Mouse (Mus musculus) midbrain, postnatal 0 days (tissue): ENCODE measurements around the gene Trappc2l. TPM values are rescaled to one million over a fixed set of nuclear protein-coding genes. Genes with fewer than 3 reads are reported as not detected.

Experiments
- ATAC-seq: fragments of 200-750 bp; cut with Nextera tagmentation; 2 replicates; pipeline ENCODE4 v1.8.0; 2017; ENCODE audit warnings: moderate number of reproducible peaks, mild to moderate bottlenecking, moderate TSS enrichment, moderate library complexity; ENCODE audit not compliant: low FRiP score
- DNase-seq: peaks from one replicate; pipeline ENCODE4 v3.0.0-alpha.2; 2015; ENCODE audit warnings: low spot score
- H3K27ac ChIP-seq: fragments of 300-500 bp; sonication (generic); 2 replicates; pipeline ENCODE4 v1.5.1; 2014; ENCODE audit warnings: low read depth, mild to moderate bottlenecking, low read length, mixed read lengths
- H3K27me3 ChIP-seq: fragments of 300-500 bp; sonication (generic); 2 replicates; pipeline ENCODE4 v1.6.1; 2014; ENCODE audit warnings: low read length, control low read depth, mixed read lengths; ENCODE audit not compliant: insufficient read depth
- H3K36me3 ChIP-seq: fragments of 300-500 bp; sonication (generic); 2 replicates; pipeline ENCODE4 v1.6.1; 2014; ENCODE audit warnings: low read length, control low read depth, mixed read lengths; ENCODE audit not compliant: insufficient read depth
- H3K4me1 ChIP-seq: fragments of 300-500 bp; sonication (generic); 2 replicates; pipeline ENCODE4 v1.6.1; 2014; ENCODE audit warnings: mild to moderate bottlenecking, control low read depth, antibody characterized with exemption, low read length, mixed read lengths; ENCODE audit not compliant: insufficient read depth
- H3K4me2 ChIP-seq: fragments of 300-500 bp; sonication (generic); 2 replicates; pipeline ENCODE4 v1.6.1; 2014; ENCODE audit warnings: low read depth, mild to moderate bottlenecking, low read length, mixed read lengths; ENCODE audit not compliant: poor library complexity, severe bottlenecking
- H3K4me3 ChIP-seq: fragments of 300-500 bp; sonication (generic); 2 replicates; pipeline ENCODE4 v1.5.1; 2014; ENCODE audit warnings: low read depth, mild to moderate bottlenecking, low read length, moderate library complexity
- H3K9ac ChIP-seq: fragments of 300-500 bp; sonication (generic); replicated peaks from 2 replicates; pipeline ENCODE4 v1.6.1; 2014; ENCODE audit warnings: mild to moderate bottlenecking, low read length, moderate library complexity, mixed read lengths; ENCODE audit not compliant: poor library complexity, severe bottlenecking
- H3K9me3 ChIP-seq: fragments of 300-500 bp; sonication (generic); 2 replicates; pipeline ENCODE4 v1.6.1; 2016; ENCODE audit warnings: low read length, control low read depth
- CTCF ChIP-seq: IDR thresholded peaks from 2 replicates; pipeline ENCODE4 v1.5.1; 2016; ENCODE audit warnings: antibody characterized with exemption, mild to moderate bottlenecking
- WGBS: fragments of 180-500 bp; shearing (Covaris S2); extraction: QIAGEN DNeasy Blood & Tissue Kit; methylation state at CpG from one replicate; pipeline ENCODE4 v1.1.7; 2014; 5-methylcytosine and 5-hydroxymethylcytosine counted together
- polyA plus RNA-seq: library from polyadenylated mRNA; unstranded; fragments of >200 nt; fragmentation: Nextera tagmentation; extraction: Ambion mirVana; gene quantifications from 2 replicates; pipeline ENCODE4 v1.2.1, GENCODE M21; 2015
- total RNA-seq: library from RNA; depleted of rRNA; stranded (reverse); fragments of >200 nt; gene quantifications from 2 replicates; pipeline ENCODE4 v1.2.3, GENCODE M21; 2014

The Trappc2l gene
- total and polyA plus RNA-seq, 2 experiments from 2014 or later = 14.1 to 138 TPM

DNA sequence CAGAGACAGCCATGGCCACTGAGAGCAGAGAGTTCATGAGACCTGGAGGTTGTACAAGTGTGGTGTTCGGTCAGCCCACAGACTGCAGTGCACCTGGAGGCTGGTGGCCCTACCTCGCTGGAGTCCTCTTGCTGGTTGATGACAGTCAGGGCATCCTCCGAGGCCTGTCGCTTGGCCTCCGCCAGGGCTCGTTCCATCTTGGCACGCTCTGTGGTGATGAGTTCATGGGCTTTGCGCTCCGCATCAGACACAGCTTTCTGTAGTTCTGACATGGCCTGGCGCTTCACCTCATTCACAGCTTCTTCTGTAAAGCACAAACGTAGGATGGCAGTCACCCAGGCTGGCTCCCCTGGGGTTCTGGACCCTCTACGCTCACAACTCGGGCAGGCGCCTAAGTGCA lies 21.8 kb downstream of the Trappc2l start:
- no peak overlapping the region for H3K9ac ChIP-seq
- no peaks in the 10 kb centered on the region for H3K4me1 ChIP-seq
- H3K4me2 ChIP-seq = no peak overlapping the region
- no peak for ATAC-seq
- H3K27ac ChIP-seq = no peak overlapping the region
- no peak for DNase-seq
- H3K4me3 ChIP-seq = no peak overlapping the region
- WGBS = 95% methylated on average over 14 of the region's 14 CpGs
- no peaks in the 10 kb centered on the region for H3K27me3 ChIP-seq
- no peak for TF ChIP-seq CTCF
- no peaks in the 10 kb centered on the region for H3K9me3 ChIP-seq
- H3K36me3 ChIP-seq = peaks cover 46% of the 10 kb centered on the region

DNA sequence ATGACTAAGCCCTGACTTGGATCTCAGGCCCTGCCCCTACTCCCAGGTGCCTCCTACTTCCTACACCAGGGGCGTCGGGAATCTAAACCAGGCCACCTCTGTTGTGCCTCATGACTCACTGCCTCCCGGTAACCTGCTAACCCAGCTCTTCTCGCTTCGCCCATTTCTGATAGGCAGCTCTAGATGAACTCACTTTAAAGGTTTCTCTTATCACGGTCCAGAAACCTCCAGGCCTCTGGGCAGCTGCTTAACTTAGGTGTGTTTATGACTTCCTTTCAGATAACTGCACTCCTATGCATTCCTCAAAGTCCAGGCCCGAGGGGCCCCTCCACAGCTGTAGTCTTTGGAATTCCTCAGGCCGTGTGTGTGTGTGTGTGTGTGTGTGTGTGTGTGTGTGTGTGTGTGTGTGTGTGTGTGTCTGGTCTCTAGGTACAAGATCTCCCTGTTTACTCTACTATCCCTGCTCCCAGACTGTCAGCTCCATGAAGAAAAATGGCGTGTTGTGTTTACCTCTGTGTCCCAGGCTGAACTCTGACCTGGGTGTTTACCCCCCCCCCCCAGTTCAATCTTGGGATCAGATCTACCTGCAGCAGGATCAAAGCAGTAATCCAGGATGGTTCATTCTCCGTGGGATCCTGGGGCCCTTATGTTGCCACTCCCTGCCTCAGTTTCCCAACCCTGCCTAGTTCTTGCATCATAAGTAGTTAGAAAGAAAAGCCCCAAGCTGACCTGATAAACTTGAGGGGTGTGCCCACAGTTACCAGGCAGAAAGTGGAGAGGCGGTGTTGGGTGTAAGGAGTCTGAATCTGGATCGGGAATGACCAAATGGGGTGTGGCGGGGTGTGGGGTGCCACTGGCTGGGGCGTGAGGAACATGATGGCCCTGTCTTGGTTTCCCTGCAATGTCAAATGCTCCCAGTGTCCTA lies 24.7 kb downstream of the Trappc2l start:
- no peak for DNase-seq
- Histone ChIP-seq H3K27me3 (no peaks in the 10 kb centered on the region), H3K27ac (no peak overlapping the region), H3K4me3 (no peak overlapping the region), H3K9me3 (no peaks in the 10 kb centered on the region), H3K4me1 (no peaks in the 10 kb centered on the region), H3K36me3 (peaks cover 51% of the 10 kb centered on the region), H3K9ac (no peak overlapping the region), H3K4me2 (no peak overlapping the region)
- no peak for ATAC-seq
- WGBS = 82% methylated on average over 14 of the region's 14 CpGs
- no peak for TF ChIP-seq CTCF

DNA sequence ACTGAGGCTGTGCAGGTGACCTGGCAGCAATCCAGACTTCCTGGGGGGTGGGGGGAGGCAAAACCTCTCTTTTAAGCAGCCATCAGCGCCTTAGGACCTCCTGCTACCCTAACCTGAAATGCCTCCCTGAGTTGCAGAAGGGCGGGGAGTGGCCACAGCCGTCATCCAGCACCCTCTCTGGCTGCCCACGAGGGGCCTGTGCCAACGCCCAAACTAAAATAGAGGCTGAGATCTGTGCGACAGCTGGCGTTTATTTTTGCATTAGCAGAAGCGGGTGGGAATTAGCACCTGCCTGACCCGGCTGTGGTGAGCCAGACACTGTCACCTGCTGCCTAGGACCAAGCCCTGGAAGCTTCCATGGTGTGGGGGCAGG lies 25.3 kb downstream of the Trappc2l start:
- Histone ChIP-seq H3K36me3 (peaks cover 55% of the 10 kb centered on the region), H3K4me3 (no peak overlapping the region), H3K27me3 (no peaks in the 10 kb centered on the region), H3K9ac (no peak overlapping the region), H3K4me2 (no peak overlapping the region), H3K4me1 (no peaks in the 10 kb centered on the region), H3K27ac (no peak overlapping the region), H3K9me3 (no peaks in the 10 kb centered on the region)
- DNase-seq (no peak), ATAC-seq (no peak)
- 74% methylated on average over 9 of the region's 9 CpGs for WGBS
- no peak for TF ChIP-seq CTCF

DNA sequence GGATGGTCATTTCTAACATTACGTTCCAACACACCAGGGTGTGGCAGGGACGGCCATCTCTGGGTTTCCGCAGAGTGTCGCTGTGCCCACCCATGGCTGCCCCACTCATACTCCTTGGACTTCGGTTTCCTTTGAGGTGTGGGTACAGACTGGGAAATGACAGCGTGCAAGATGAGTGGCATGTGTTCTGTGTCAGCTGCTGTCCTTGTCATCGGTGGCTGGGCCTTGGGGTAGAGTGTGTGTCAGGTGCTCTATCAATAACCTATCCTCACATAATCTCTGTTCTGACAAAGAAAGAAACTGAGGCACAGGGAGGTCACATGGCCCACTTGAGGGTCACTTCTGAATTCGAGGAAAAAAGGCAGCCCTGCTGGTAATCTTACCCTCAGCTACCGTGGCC lies 25.8 kb downstream of the Trappc2l start:
- Histone ChIP-seq H3K27me3 (no peaks in the 10 kb centered on the region), H3K27ac (no peak overlapping the region), H3K9me3 (no peaks in the 10 kb centered on the region), H3K36me3 (peaks cover 55% of the 10 kb centered on the region), H3K4me1 (no peaks in the 10 kb centered on the region), H3K9ac (no peak overlapping the region), H3K4me3 (no peak overlapping the region), H3K4me2 (no peak overlapping the region)
- WGBS = 88% methylated on average over 9 of the region's 9 CpGs
- no peak for TF ChIP-seq CTCF
- DNase-seq (no peak), ATAC-seq (no peak)

DNA sequence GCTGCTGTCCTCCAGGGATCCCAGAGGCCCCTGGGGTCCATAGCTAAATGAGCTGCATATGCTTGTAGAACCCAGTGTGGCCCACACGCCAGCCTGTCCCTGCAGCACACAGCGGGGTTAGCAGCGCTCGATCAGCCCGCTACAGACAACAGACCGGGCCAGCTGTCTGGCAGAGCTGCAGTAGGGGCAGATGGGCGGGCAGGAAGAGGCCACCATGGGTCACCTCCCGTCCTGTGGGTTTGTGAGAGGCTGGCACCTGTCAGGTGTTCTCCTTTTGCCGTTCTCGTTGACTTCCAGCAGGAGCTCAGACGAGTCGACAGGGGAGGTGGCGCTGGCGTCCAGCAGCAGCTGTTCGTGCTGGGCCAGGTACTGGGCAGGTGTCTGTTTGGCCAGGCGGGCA lies 27.2 kb downstream of the Trappc2l start:
- H3K9me3 ChIP-seq = no peaks in the 10 kb centered on the region
- no peak overlapping the region for H3K27ac ChIP-seq

GRCm38 (mm10) chr8:122639521-122640248 lies 28.2 kb downstream of the Trappc2l start:
- H3K4me1 ChIP-seq = no peaks in the 10 kb centered on the region
- no peak overlapping the region for H3K4me3 ChIP-seq
- TF ChIP-seq CTCF = no peak
- H3K4me2 ChIP-seq = no peak overlapping the region
- H3K9ac ChIP-seq = no peak overlapping the region
- no peaks in the 10 kb centered on the region for H3K9me3 ChIP-seq
- 44% methylated on average over 16 of the region's 16 CpGs for WGBS
- no peak overlapping the region for H3K27ac ChIP-seq
- peak; percentile 57; the same call in 1 of the 2 replicates for ATAC-seq
- H3K36me3 ChIP-seq = peaks cover 36% of the 10 kb centered on the region
- no peaks in the 10 kb centered on the region for H3K27me3 ChIP-seq
- DNase-seq = peak; percentile 83

More for the DNA sequence above, 27.2 kb downstream of the Trappc2l start:
- Histone ChIP-seq H3K36me3 (peaks cover 46% of the 10 kb centered on the region), H3K4me2 (no peak overlapping the region), H3K27me3 (no peaks in the 10 kb centered on the region), H3K4me1 (no peaks in the 10 kb centered on the region), H3K4me3 (no peak overlapping the region), H3K9ac (no peak overlapping the region)
- DNase-seq = peak; percentile 47
- ATAC-seq = no peak
- WGBS = 70% methylated on average over 16 of the region's 16 CpGs
- TF ChIP-seq CTCF = no peak
